Mouse (Mus musculus) stomach, embryonic 14.5 days (tissue): ENCODE data around the gene Rcn1. TPM values are rescaled to one million over a fixed set of nuclear protein-coding genes. Genes with fewer than 3 reads are reported as not detected.

ENCODE experiments used
- ATAC-seq: fragments of 200-750 bp; cut with Nextera tagmentation; 2 replicates; pipeline ENCODE4 v1.8.0; 2017; ENCODE audit warnings: low read depth, moderate TSS enrichment; ENCODE audit not compliant: insufficient number of reproducible peaks, insufficient read depth, low FRiP score
- H3K27ac ChIP-seq: fragments of 300-500 bp; sonication (generic); 2 replicates; pipeline ENCODE4 v1.5.1; 2014; ENCODE audit warnings: mild to moderate bottlenecking, low read length, moderate library complexity, mixed read lengths
- H3K27me3 ChIP-seq: fragments of 300-500 bp; sonication (generic); 2 replicates; pipeline ENCODE4 v1.6.1; 2014; ENCODE audit warnings: low read length, control low read depth, mixed read lengths; ENCODE audit not compliant: control insufficient read depth, insufficient read depth
- H3K36me3 ChIP-seq: fragments of 300-500 bp; sonication (generic); 2 replicates; pipeline ENCODE4 v1.6.1; 2014; ENCODE audit warnings: mild to moderate bottlenecking, control low read depth, low read length, moderate library complexity, mixed read lengths; ENCODE audit not compliant: control insufficient read depth, insufficient read depth
- H3K4me1 ChIP-seq: fragments of 300-500 bp; sonication (generic); 2 replicates; pipeline ENCODE4 v1.6.1; 2014; ENCODE audit warnings: low read length, control low read depth, mixed read lengths; ENCODE audit not compliant: control insufficient read depth, insufficient read depth
- H3K4me2 ChIP-seq: fragments of 300-500 bp; sonication (generic); replicated peaks from 2 replicates; pipeline ENCODE4 v1.6.1; 2014; ENCODE audit warnings: low read depth, low read length, control low read depth
- H3K4me3 ChIP-seq: fragments of 300-500 bp; sonication (generic); 2 replicates; pipeline ENCODE4 v1.5.1; 2014; ENCODE audit warnings: low read depth, low read length, control low read depth
- H3K9ac ChIP-seq: fragments of 300-500 bp; sonication (generic); replicated peaks from 2 replicates; pipeline ENCODE4 v1.6.1; 2014; ENCODE audit warnings: low read depth, mild to moderate bottlenecking, control low read depth, low read length, moderate library complexity, mixed read lengths
- H3K9me3 ChIP-seq: fragments of 300-500 bp; sonication (generic); 2 replicates; pipeline ENCODE4 v1.6.1; 2016; ENCODE audit warnings: low read depth, low read length, control low read depth; ENCODE audit not compliant: control insufficient read depth
- WGBS: fragments of 180-500 bp; shearing (Covaris S2); extraction: QIAGEN DNeasy Blood & Tissue Kit; methylation state at CpG from one replicate; pipeline ENCODE4 v1.1.7; 2014; 5-methylcytosine and 5-hydroxymethylcytosine counted together
- polyA plus RNA-seq: library from polyadenylated mRNA; unstranded; fragments of >200 nt; fragmentation: Nextera tagmentation; extraction: Ambion mirVana; gene quantifications from 2 replicates; pipeline ENCODE4 v1.2.1, GENCODE M21; 2014

Rcn1 gene
- 76.2 and 95.2 TPM in 2 replicates for polyA plus RNA-seq

GRCm38 (mm10) chr2:105399085-105399891 lies at the start of gene Rcn1:
Gene Rcn1, minus strand, starts transcription at chr2:105399319.
- H3K4me3 ChIP-seq, result peak within 1 kb of the TSS; percentile 84
- H3K9ac ChIP-seq, result peak within 1 kb of the TSS; percentile 96
- H3K27ac ChIP-seq, result peak within 1 kb of the TSS; percentile 97
- H3K9me3 ChIP-seq, result no peaks in the 10 kb centered on the region
- ATAC-seq, result peak; percentile 95
- 1% methylated on average over 45 of the region's 57 CpGs for WGBS
- peaks cover 22% of the 10 kb centered on the region for H3K4me1 ChIP-seq
- H3K36me3 ChIP-seq, result peaks cover 5% of the 10 kb centered on the region; the same call in 1 of the 2 replicates
- H3K4me2 ChIP-seq, result peak within 1 kb of the TSS; percentile 70
- no peaks in the 10 kb centered on the region for H3K27me3 ChIP-seq

DNA sequence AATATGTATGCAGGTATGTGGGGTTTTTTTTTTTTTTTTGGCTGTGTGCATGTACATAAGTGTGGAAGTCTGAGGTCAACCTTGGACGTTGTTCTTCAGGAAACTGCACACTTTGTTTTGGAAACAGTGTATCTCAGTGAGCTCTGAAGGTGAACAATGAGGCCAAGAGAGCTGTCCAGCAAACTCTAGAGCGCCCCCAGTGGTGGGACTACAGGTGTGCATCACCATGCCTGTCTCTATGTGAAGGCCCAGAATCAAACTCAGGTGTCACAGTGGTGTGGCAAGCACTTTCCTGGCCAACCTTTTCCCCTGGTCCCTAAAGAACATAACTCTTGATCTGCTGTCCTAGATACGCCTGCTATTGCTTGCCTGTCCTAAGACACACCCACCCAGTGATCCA lies 45.0 kb upstream of the Rcn1 start:
- no peaks in the 10 kb centered on the region for H3K4me1 ChIP-seq
- H3K9me3 ChIP-seq, result no peaks in the 10 kb centered on the region
- H3K9ac ChIP-seq, result no peak overlapping the region
- no peaks in the 10 kb centered on the region for H3K36me3 ChIP-seq
- no peak overlapping the region for H3K4me2 ChIP-seq
- no peak overlapping the region for H3K27ac ChIP-seq
- no peaks in the 10 kb centered on the region for H3K27me3 ChIP-seq
- H3K4me3 ChIP-seq, result no peak overlapping the region
- no peak for ATAC-seq
- 30% methylated on average over 3 of the region's 3 CpGs for WGBS

- no peak for ATAC-seq
- WGBS, result 49% methylated on average over 4 of the region's 4 CpGs
- H3K36me3 ChIP-seq, result no peaks in the 10 kb centered on the region
- H3K4me3 ChIP-seq, result no peak overlapping the region
- H3K4me2 ChIP-seq, result no peak overlapping the region
- H3K9me3 ChIP-seq, result no peaks in the 10 kb centered on the region
- H3K4me1 ChIP-seq, result no peaks in the 10 kb centered on the region
- no peaks in the 10 kb centered on the region for H3K27me3 ChIP-seq
- no peak overlapping the region for H3K9ac ChIP-seq
- H3K27ac ChIP-seq, result no peak overlapping the region
Measured at GRCm38 (mm10) chr2:105439022-105439421, 39.9 kb upstream of the Rcn1 start.

GRCm38 (mm10) chr2:105438525-105438924 lies 39.4 kb upstream of the Rcn1 start:
- Histone ChIP-seq H3K36me3 (no peaks in the 10 kb centered on the region), H3K4me3 (no peak overlapping the region), H3K9ac (no peak overlapping the region), H3K27ac (no peak overlapping the region), H3K4me1 (no peaks in the 10 kb centered on the region), H3K27me3 (no peaks in the 10 kb centered on the region), H3K9me3 (no peaks in the 10 kb centered on the region), H3K4me2 (no peak overlapping the region)
- WGBS, result 89% methylated on average over 2 of the region's 2 CpGs
- ATAC-seq, result no peak

GRCm38 (mm10) chr2:105432927-105433326 lies 33.8 kb upstream of the Rcn1 start:
- H3K4me3 ChIP-seq, result no peak overlapping the region
- 14% methylated on average over 10 of the region's 10 CpGs for WGBS
- H3K9ac ChIP-seq, result no peak overlapping the region
- H3K4me1 ChIP-seq, result no peaks in the 10 kb centered on the region; the same call in 1 of the 2 replicates
- no peaks in the 10 kb centered on the region for H3K27me3 ChIP-seq
- no peak for ATAC-seq
- H3K9me3 ChIP-seq, result no peaks in the 10 kb centered on the region
- H3K27ac ChIP-seq, result no peak overlapping the region
- peak overlapping the region; percentile 8; the same call in 1 of the 2 replicates for H3K4me2 ChIP-seq
- no peaks in the 10 kb centered on the region for H3K36me3 ChIP-seq

DNA sequence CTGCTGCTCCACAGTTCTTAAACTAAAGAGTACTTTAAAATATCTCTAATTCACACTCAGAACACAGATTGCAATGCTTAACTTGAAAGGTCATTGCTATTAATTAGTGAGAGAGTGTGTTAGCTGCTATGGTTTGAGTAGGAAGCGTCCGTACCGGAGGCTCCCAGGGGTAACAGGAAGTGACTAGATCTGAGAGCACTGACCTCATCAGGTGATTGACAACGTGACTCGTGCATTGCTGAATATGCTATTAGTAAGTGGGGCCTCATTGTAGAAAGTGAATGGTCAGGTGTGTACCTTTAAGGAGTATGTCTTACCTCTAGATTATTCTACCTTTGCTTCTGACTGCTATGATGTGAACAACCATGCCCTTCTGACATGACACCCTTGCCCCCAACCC lies 31.3 kb upstream of the Rcn1 start:
- no peak overlapping the region for H3K4me2 ChIP-seq
- H3K36me3 ChIP-seq, result no peaks in the 10 kb centered on the region
- H3K9me3 ChIP-seq, result no peaks in the 10 kb centered on the region
- H3K27ac ChIP-seq, result no peak overlapping the region
- ATAC-seq, result no peak
- 79% methylated on average over 5 of the region's 5 CpGs for WGBS
- H3K4me1 ChIP-seq, result no peaks in the 10 kb centered on the region; the same call in 1 of the 2 replicates
- no peak overlapping the region for H3K4me3 ChIP-seq
- H3K27me3 ChIP-seq, result no peaks in the 10 kb centered on the region
- H3K9ac ChIP-seq, result no peak overlapping the region

DNA sequence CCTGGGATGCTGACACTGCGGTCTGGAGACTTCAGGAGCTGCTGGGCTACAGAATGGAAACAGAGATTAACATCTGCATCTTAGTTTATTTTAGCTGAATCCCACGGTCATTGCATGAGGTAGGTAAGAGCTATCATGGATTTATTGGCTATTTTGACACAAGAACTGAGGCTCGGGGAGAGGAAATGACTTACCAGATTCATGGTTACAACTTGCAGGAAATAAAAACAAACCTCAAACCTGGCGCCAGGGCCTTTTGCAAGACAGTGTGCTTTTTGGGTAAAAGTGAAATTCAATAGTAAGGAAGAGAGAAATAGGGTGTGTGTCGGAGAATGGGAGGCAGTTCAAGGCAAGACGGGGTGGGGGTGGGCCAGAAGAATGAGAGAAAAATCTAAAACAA lies 30.8 kb upstream of the Rcn1 start:
- no peaks in the 10 kb centered on the region for H3K27me3 ChIP-seq
- H3K9me3 ChIP-seq, result no peaks in the 10 kb centered on the region
- H3K27ac ChIP-seq, result no peak overlapping the region
- no peak for ATAC-seq
- WGBS, result 59% methylated on average over 6 of the region's 6 CpGs
- no peak overlapping the region for H3K4me3 ChIP-seq
- no peak overlapping the region for H3K4me2 ChIP-seq
- H3K9ac ChIP-seq, result no peak overlapping the region
- no peaks in the 10 kb centered on the region for H3K36me3 ChIP-seq
- no peaks in the 10 kb centered on the region; the same call in 1 of the 2 replicates for H3K4me1 ChIP-seq

DNA sequence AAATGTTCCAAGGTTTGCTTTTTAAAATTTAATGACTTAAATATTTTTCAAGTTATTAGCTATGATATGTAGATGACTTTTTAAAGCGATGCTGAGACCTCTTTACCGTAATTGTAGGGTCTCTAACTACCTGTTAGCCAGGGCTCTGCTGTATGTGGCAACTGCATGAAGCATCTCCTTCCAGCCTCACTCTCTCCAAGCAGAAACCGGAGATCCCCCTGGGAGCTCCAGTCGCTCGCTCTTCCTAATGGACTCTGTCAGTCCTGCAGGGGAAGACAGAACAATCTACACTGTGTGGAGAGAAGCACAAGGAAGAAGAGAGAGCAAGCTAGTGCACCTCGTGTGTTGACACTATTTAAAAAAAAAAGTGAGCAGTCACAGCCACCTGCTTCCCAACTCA lies 29.3 kb upstream of the Rcn1 start:
- WGBS, result 23% methylated on average over 6 of the region's 6 CpGs

More for the DNA sequence above, 29.3 kb upstream of the Rcn1 start:
- no peak overlapping the region for H3K4me2 ChIP-seq
- H3K27me3 ChIP-seq, result no peaks in the 10 kb centered on the region
- no peak overlapping the region for H3K4me3 ChIP-seq
- no peaks in the 10 kb centered on the region; the same call in 1 of the 2 replicates for H3K4me1 ChIP-seq
- no peak for ATAC-seq
- no peaks in the 10 kb centered on the region for H3K9me3 ChIP-seq
- no peaks in the 10 kb centered on the region for H3K36me3 ChIP-seq
- H3K27ac ChIP-seq, result no peak overlapping the region
- H3K9ac ChIP-seq, result no peak overlapping the region
